Mouse (Mus musculus) brain, embryonic 14.5 days (tissue): ENCODE results near the gene Zfp28.
A peak's percentile ranks its signal among the peaks of the same experiment; 100 is the strongest.

Source experiments
- CTCF ChIP-seq: fragments of 200-500 bp; IDR thresholded peaks from 2 replicates; pipeline ENCODE4 v1.5.1; 2012; ENCODE audit warnings: inconsistent platforms, mild to moderate bottlenecking, moderate library complexity, borderline replicate concordance; ENCODE audit not compliant: insufficient read depth, insufficient read length; ENCODE audit errors: extremely low read depth
- POLR2A ChIP-seq: fragments of 200-500 bp; IDR thresholded peaks from 2 replicates; pipeline ENCODE4 v1.6.1; 2012; ENCODE audit warnings: mild to moderate bottlenecking, inconsistent platforms, borderline replicate concordance; ENCODE audit not compliant: poor library complexity, insufficient read depth, insufficient read length, severe bottlenecking; ENCODE audit errors: extremely low read depth

DNA sequence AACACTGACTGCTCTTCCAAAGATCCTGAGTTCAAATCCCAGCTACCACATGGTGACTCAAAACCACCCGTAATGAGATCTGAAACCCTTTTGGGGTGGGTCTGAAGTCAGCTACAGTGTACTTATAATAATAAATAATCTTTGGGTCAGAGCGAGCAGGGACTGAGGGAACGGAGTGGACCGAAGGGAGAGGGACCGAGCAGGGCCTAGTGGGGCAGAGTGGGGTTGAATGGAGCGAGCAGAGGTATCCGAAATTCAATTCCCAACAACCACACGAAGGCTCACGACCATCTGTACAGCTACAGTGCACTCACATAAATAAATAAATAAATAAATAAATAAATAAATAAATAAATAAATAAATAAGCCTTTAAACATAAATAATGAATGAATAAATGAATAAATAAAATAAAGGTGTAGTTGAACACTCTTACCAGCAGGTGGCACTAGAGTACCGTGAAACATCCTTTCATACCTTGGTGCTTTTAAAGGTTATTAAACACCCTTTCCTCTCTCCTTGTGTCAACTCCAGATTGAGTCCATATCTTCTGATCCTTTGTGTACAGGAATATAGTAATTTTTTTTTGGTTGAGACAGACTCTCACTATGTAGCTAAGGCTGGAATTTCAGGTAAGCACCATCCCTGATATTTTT, 24.0 kb upstream of the Zfp28 start:
- TF ChIP-seq POLR2A: no peak
- TF ChIP-seq CTCF: peak; percentile 29
